Mouse (Mus musculus): Measurements from ENCODE around the gene Lifr.

DNA sequence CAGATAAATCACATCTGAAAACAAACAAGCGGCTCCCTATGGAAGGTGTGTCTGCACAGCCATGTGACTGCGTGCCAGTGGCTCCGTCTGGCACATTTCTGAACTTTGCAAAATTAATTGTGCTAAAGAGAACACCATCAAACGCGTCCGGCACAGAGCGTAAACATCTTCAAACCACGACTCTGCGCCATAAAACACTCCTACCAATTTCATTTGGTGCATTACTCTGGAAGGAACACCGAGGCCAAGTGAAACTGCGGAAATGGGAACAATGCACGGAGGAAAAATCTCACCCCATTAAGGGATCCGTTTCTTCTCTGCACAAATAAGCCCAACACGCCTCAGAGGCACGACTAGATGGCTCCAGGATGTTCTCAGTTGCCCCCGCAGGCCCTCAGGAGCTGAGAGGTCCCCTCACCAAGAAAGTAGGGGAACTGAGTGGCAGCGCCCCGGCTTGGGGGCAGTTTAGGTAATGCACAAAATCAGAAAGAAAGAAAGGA, 38.3 kb downstream of the Lifr start:
- no peak for TF ChIP-seq CTCF (IDR thresholded peaks at IDR 0.05; ENCODE audit: borderline replicate concordance, control insufficient read depth, extremely low read depth, insufficient read depth, low read length, poor library complexity)
- no peak for TF ChIP-seq POLR2A (IDR thresholded peaks at IDR 0.05; ENCODE audit: control insufficient read depth, extremely low read depth, insufficient read depth, low read length, poor library complexity)

All from thymus, adult 2 months (tissue).